Mouse (Mus musculus): Measurements from ENCODE around the gene Myo1a. TPM values are rescaled to one million over a fixed set of nuclear protein-coding genes. Genes with fewer than 3 reads are reported as not detected.

The Myo1a gene
- total RNA-seq, 2 experiments from 2014 or later, result 0.46 to 0.82 TPM

- peak; percentile 81 for DNase-seq
- intact Hi-C loops (cut with DNase I), result loop anchor here (5.0 to 10.0 kb wide), 2 partner anchors 62 to 260 kb away; partner anchors contain the start of gene Zbtb39
These were observed 30.0 kb upstream of the Myo1a start for GRCm38 (mm10) chr10:127674794-127675522.

GRCm38 (mm10) chr10:127675859-127676398 lies 29.0 kb upstream of the Myo1a start:
- intact Hi-C loops (cut with DNase I), result loop anchor here (5.0 to 10.0 kb wide), 2 partner anchors 61 to 259 kb away; partner anchors contain the start of gene Zbtb39
- DNase-seq, result no peak

- peak; percentile 97 for DNase-seq
- intact Hi-C loops (cut with DNase I), result loop anchor here (5.0 to 10.0 kb wide), 2 partner anchors 60 to 258 kb away; partner anchors contain the start of gene Zbtb39
These were observed 28.1 kb upstream of the Myo1a start for GRCm38 (mm10) chr10:127676691-127677548.

- intact Hi-C loops (cut with DNase I), result loop anchor here (5.0 to 10.0 kb wide), 2 partner anchors 60 to 257 kb away; partner anchors contain the start of gene Zbtb39
- DNase-seq, result peak; percentile 67
These were observed 27.2 kb upstream of the Myo1a start for GRCm38 (mm10) chr10:127677591-127678336.

GRCm38 (mm10) chr10:127679208-127679607 lies 25.8 kb upstream of the Myo1a start:
- DNase-seq, result no peak
- intact Hi-C loops (cut with DNase I), result loop anchor here (5.0 to 10.0 kb wide), 2 partner anchors 58 to 256 kb away; partner anchors contain the start of gene Zbtb39

- intact Hi-C loops (cut with DNase I), result loop anchor here (5.0 to 10.0 kb wide), 2 partner anchors 57 to 255 kb away; partner anchors contain the start of gene Zbtb39
- no peak for DNase-seq
These were observed 25.1 kb upstream of the Myo1a start for GRCm38 (mm10) chr10:127679881-127680280.

GRCm38 (mm10) chr10:127682886-127683285 lies 22.1 kb upstream of the Myo1a start:
- DNase-seq, result no peak
- intact Hi-C loops (cut with DNase I), result no loop called here

- intact Hi-C loops (cut with DNase I), result loop anchor here (5.0 kb wide), 1 partner anchor 46 kb away; the partner anchor contains the start of gene Zbtb39
- DNase-seq, result no peak
These were observed 13.9 kb upstream of the Myo1a start for GRCm38 (mm10) chr10:127691053-127691452.

GRCm38 (mm10) chr10:127694636-127695035 lies 10.3 kb upstream of the Myo1a start:
- no peak for DNase-seq
- intact Hi-C loops (cut with DNase I), result loop anchor here (5.0 kb wide), 1 partner anchor 43 kb away; the partner anchor contains the start of gene Zbtb39

- intact Hi-C loops (cut with DNase I), result no loop called here
- DNase-seq, result no peak
These were observed 9.2 kb upstream of the Myo1a start for GRCm38 (mm10) chr10:127695775-127696174.

GRCm38 (mm10) chr10:127698966-127699365 lies 6.0 kb upstream of the Myo1a start:
- no peak for DNase-seq
- intact Hi-C loops (cut with DNase I), result no loop called here

GRCm38 (mm10) chr10:127703299-127703698 lies 1.7 kb upstream of the Myo1a start:
- intact Hi-C loops (cut with DNase I), result no loop called here
- DNase-seq, result no peak

GRCm38 (mm10) chr10:127704293-127704692 lies 677 bp upstream of the Myo1a start:
- intact Hi-C loops (cut with DNase I), result no loop called here

GRCm38 (mm10) chr10:127705783-127706182 lies 813 bp downstream of the Myo1a start:
- no peak for DNase-seq
- intact Hi-C loops (cut with DNase I), result no loop called here

More at GRCm38 (mm10) chr10:127704293-127704692, 677 bp upstream of the Myo1a start:
- no peak for DNase-seq

- intact Hi-C loops (cut with DNase I), result no loop called here
These were observed 2.8 kb downstream of the Myo1a start for GRCm38 (mm10) chr10:127707721-127708120.

GRCm38 (mm10) chr10:127708850-127709370 lies 3.9 kb downstream of the Myo1a start:
- DNase-seq, result no peak
- intact Hi-C loops (cut with DNase I), result no loop called here

More at GRCm38 (mm10) chr10:127707721-127708120, 2.8 kb downstream of the Myo1a start:
- no peak for DNase-seq

GRCm38 (mm10) chr10:127710331-127710730 lies 5.4 kb downstream of the Myo1a start:
- intact Hi-C loops (cut with DNase I), result no loop called here
- peak; percentile 53 for DNase-seq

GRCm38 (mm10) chr10:127712736-127713135 lies 7.8 kb downstream of the Myo1a start:
- intact Hi-C loops (cut with DNase I), result no loop called here
- no peak for DNase-seq

- no peak for DNase-seq
- intact Hi-C loops (cut with DNase I), result no loop called here
These were observed 16.9 kb downstream of the Myo1a start for GRCm38 (mm10) chr10:127721671-127722418.
